Mouse (Mus musculus): ENCODE measurements at regions not wholly inside any gene's neighbourhood (a gene's known extent, or its start where the extent isn't known, plus 50 kb on each side); places are given as distances from the start of the nearest gene placed in this dataset.

- no peak for TF ChIP-seq POLR2A (IDR thresholded peaks at IDR 0.05; ENCODE audit: borderline replicate concordance, extremely low read depth, insufficient read depth, insufficient read length, poor library complexity, severe bottlenecking)
- no peak for TF ChIP-seq CTCF (IDR thresholded peaks at IDR 0.05; ENCODE audit: borderline replicate concordance, extremely low read depth, insufficient read depth, insufficient read length)
Observed at GRCm38 (mm10) chr6:88995077-88995476, 93.0 kb downstream of the Tpra1 start.

All from brain, embryonic 14.5 days (tissue).